Mouse (Mus musculus): ENCODE results near the gene Cdkal1.

DNA sequence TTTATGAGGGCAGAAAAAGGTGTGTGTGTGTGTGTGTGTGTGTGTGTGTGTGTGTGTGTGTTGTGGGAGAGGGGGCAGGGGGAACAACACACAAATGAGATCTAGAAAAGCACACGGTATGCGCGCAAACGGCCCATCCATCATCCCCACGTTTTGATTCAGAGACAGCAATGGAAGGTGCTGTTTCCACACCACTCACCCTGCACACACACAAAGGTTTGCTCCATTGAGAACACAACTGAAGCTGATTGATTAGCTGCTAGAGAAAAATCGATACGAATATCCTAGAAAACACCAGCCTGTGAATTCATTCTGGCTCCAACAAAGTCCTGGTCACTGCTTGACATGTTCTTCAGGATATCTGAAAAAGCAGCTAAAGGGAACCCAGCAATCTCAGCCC, 233.6 kb downstream of the Cdkal1 start:
- TF ChIP-seq POLR2A (IDR thresholded peaks at IDR 0.05; ENCODE audit: borderline replicate concordance, control insufficient read depth, low read depth, low read length), result no peak
- no peak for TF ChIP-seq CTCF (IDR thresholded peaks at IDR 0.05; ENCODE audit: control insufficient read depth, insufficient read depth, low read length)
